Mouse (Mus musculus) left cerebral cortex, adult 8-10 months (tissue): ENCODE data around the gene Dgki. TPM values are rescaled to one million over a fixed set of nuclear protein-coding genes. Genes with fewer than 3 reads are reported as not detected.
A peak's percentile ranks its signal among the peaks of the same experiment; 100 is the strongest.

Source experiments
- DNase-seq, 2 experiments: peaks; one replicate each; pipeline ENCODE4 v3.0.0; 2022; ENCODE audit warnings: low spot score in 2 of 2
- total RNA-seq, 4 experiments: library from RNA; stranded (reverse); gene quantifications; 2 replicates each; pipeline ENCODE4 v1.2.4; 2022

Gene Dgki
- total RNA-seq, 4 experiments from 2014 or later: 88.8 to 107 (median 95.6) TPM

GRCm38 (mm10) chr6:37028300-37028699, 271.7 kb downstream of the Dgki start:
- no peak for DNase-seq

DNA sequence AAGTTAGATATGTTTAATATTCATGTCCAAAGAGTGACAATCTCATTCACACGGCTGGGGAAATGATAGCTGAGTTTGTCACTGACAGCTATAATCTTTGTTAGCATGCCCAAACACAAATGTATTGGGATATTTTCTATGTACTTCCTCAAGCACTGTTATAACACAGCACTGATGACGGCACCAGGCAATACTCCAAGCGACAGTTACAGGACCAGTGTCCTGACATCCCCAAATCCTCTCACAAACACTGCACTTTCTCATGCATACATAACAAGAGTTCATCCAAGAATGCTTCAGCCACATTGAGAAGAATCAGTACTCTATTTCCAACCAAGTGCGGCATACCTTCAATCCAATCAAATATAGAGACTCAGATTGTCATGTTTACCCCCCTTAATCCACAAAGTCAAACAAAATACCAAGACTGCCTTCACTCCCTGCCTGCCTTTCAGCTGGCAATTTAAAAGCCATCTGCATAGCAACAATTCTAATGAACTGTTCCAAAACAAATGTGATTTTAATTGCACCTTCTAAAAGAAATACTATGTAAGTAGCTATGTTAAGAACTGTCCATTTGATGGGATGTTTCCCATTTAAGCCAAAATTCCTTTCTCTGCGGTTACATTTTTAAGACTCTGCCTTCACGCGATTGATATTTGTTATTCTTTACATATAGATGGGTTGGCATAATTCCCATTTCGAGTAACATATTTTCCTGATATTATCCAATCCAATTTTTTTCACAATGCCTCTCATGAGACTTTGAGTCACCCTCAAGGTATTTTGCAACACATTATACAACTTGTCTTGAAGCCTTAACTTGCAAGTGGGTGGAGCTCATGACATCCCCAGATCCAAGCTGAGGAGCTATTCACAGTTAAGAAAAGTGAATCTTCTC, 273.4 kb downstream of the Dgki start:
- no peak for DNase-seq

GRCm38 (mm10) chr6:37016046-37016445, 283.9 kb downstream of the Dgki start:
- no peak for DNase-seq

DNA sequence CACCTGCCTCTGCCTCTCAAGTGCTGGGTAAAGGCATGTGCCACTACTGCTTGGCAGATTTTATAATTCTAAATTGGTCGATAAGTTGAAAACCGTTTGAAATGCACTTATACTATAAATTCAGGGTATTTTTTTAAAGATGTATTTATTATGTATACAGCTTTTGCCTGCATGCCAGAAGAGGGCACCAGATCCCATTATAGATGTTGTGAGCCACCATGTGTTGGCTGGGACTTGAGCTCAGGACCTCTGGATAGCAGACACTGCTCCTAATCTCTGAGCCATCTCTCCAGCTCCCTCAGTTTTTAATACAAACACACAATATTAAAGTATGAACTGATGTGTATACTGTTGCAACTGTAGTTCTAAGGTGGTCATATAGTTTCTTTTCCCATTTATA, 288.4 kb downstream of the Dgki start:
- DNase-seq: no peak

DNA sequence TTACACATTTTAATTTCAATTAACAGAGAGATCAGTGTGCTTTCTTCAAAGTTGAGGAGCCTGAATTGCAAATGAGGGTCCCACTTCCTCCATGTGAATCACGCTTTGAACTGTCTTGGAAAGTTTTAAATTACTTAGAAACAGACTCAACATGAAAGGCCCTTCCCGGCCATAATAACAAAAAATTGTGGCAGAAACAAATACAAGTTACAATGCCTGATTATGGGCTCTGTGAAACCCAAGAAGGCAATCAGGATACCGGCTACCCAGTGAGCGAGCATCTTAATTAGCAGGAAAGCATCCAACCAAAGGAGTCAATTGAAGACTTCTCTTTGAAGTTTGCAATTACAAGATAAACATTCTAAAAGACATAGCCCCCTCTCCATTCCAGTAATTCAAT, 292.4 kb downstream of the Dgki start:
- no peak for DNase-seq

- DNase-seq: no peak
Measured at GRCm38 (mm10) chr6:37004914-37005313, 295.1 kb downstream of the Dgki start.

- no peak for DNase-seq
Measured at GRCm38 (mm10) chr6:37003235-37003634, 296.7 kb downstream of the Dgki start.

DNA sequence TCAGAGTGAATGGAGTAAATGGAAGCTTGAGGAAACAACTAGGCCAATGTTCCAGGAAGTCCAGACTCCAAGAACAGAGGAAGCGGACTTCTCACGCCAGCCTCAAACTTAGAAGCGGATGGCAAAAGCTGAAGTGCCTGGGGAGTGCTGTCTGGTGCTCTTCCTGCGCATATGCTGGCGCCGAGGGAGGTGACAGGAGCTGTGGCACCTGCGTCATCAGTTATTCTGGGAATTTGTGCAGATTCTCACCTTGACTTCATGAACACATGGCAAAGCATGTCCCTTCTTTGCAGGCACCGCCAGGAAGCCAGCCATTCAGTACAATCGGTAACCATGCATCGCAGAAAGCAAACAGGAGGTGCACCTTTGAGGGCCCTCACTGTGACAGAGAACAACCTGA, 301.0 kb downstream of the Dgki start:
- peak in 1 of 2 experiments; percentile 42 for DNase-seq

DNA sequence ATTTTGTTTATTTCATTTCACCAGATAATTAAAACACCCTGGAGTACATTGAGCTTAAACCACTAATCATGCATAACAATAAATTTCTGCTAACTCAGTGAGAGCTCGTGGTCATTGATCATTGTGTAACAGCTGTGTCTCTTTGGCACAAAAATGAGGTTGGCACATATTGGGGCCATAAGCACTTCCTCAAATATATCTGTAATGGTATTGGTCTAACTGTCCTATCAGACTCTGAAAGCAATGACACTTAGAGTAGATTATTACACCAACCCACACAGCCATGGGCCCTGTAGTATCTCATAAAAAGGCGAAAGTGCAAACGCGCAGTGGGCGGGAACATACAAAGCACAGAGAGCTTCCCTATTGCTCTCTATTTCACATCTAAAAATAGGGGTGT, 305.7 kb downstream of the Dgki start:
- DNase-seq: no peak

DNA sequence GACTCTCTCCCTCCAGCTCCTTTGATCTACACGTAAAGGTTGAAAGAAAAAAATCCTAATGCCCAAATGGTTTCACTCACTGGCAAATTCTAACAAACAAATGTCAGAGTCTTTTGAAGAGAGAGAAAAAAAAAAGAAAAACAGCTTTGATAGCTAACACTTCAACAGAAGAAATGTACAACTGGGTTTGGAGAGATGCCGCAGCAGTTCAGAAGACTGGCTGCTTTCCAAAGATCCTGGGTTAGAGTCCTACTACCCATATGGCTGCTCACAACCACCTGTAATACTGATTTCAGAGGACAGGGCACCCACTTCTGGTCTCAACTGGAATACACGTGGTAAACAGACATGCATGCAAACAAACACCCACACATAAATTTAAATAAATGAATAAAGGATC, 309.8 kb downstream of the Dgki start:
- no peak for DNase-seq

DNA sequence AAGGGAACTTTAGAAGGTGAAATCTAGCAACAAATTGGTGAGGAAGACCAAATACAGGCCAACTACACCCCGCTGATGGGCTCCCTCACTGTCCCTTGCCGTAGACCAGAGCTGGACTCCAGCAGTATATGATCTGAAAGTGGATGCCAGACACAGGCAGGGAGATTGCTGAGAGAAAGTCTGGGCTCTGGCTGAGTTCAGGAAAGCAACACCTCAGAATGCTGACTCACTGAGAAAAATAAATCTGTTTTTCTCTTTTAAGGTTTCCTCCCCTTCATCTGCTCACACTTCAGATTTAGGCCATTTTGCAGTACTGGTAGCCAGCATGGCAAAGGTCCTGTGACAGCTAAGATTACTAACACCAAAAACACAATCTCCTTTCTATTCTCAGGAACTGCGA, 311.2 kb downstream of the Dgki start:
- no peak for DNase-seq

DNA sequence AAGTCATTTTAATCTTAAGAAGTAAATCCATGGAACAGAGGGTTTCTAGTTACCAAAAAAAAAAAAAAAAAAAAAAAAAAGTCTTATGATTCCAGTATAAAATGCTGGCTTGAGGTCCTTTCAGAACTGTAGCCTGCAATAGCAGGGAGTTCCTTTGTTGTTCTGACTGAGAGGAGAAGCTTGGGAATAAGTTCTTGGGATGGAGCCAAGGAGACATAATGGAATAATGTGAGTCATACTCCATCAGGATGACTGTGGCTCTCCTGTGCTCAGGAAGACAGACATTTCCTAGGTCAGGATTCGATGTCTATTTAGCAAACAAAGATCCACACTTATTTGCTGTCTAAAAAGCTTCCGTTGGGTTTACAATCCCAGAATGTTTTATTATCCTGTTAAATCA, 318.3 kb downstream of the Dgki start:
- DNase-seq: no peak

- no peak for DNase-seq
Measured at GRCm38 (mm10) chr6:36980475-36980874, 319.5 kb downstream of the Dgki start.

DNA sequence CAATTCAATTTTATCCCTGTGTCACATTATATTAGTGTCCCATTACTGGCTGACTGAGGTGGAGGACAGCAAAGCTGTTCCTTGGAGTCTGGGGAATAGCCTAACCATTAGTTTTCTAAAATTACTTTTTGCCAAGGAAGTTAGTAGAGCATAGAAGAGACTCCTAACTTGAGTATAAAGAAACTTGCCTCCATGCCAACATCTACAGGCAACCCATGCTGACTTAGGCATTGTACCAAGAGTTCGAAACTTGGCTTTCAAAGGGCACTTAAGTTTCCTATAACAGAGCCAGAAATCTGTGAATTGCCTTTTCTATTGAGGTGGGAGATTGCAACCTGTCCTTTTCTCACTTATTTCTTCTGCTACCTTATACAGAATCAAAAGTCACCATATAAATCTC, 321.8 kb downstream of the Dgki start:
- no peak for DNase-seq

DNA sequence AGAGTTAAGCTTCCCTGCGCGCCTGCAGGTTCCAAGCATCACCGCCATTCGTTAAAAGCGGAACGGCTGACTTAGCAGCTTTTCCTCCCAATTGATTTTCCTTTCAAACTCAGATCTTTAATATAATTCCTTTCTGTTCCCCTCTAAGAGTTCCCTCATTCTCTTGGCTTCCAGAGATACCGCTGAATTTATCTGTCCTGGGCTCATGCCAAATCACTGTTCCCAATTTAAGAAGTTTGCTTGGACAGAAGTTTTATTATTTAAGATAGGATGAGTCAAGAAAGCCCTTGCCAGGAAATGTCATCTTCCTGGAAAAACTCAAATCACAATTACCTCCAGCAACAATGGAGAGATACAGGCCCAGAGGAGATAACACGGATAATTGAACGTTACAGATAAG, 326.9 kb downstream of the Dgki start:
- DNase-seq: no peak

DNA sequence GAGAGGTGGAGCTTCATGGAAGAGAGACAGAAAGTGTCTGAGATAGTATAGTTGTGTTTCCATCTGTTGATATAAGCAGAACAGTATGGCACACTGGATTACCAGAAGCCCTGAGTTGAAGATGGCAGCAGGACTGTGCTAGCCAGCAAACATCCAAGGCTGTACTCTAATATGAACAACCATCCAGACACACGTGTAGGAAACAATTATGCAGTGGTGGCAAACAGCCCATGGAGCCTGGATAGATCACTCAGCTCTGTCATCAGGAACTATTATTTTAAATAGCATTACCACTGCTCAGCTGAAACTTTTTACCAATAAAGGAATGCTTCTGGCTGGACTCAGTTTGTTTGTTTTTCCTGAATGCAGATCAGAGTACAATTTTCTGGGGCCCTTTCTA, 327.5 kb downstream of the Dgki start:
- DNase-seq: no peak

GRCm38 (mm10) chr6:36969249-36969885, 330.6 kb downstream of the Dgki start:
- no peak for DNase-seq

DNA sequence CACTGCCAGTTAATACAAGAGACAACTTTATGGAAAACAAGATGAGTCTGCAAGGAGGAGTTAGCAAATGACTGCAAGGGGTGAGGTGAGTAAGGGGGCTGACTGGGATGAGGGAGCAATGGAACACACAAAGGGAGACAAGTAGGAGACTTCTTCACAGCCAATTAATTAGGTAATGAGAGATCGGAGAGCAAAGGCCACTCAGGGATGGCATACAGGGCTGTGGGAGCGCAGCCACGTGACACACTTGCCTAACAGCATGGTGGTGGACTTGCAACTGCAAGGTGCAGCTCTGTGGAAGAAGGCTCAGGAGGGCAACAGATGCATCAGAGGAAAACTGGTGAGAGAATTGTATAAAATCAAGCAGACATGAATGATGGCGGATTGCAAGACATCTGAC, 339.3 kb downstream of the Dgki start:
- no peak for DNase-seq

DNA sequence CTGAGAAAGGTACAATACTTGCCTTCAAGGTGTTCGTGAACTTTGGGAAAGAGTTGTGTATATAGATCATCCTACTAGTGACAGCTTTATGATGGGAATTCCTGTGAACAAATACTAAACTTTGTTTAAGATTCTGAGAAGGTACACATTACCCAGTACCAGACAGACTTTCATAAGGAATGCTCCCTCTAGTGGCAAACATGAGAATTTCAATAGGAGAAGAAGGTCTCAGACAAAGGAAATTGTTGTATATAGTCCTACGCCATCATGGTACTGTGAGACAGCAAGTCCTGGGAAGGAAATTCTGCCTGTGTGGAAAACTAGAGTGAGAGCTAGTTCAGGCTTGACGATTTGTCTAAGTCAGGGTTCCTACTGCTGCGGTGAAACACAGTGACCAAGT, 344.7 kb downstream of the Dgki start:
- no peak for DNase-seq

DNA sequence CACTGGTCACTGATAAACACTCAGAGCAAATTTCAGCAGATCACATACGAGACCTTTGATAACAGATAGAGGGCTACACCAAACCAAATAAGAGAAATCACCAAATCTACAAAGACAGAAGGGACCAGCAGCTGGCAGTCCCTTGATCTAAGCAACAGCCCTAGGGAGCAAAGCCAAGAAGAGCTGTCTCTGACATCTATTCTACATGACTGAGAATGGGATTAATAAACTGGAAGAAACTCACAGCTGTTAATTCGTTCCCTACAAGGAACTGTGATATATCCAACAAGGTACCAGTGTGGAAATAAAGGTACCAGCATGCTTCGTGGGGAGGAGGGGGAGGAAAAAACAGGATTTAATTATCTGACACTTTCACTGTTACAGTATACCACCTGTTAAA, 349.3 kb downstream of the Dgki start:
- DNase-seq: no peak

DNA sequence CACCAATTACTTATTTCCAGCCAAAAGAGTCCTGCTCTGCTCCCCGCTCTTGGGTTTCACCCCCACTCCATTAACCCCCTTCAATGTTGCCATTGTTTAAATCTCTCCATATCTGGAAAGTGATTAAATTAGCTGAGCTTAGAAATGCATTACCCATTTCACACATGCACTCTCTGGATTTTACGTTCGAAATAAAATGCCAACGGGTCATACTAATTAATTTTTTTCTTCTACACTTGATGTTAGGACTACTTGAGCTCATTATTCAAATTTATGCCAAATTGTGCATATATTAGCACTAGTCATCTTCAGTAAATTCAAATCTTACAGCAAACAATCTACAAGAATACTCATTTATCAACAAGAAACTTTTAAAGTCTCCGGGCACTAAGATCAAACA, 352.1 kb downstream of the Dgki start:
- no peak for DNase-seq

DNA sequence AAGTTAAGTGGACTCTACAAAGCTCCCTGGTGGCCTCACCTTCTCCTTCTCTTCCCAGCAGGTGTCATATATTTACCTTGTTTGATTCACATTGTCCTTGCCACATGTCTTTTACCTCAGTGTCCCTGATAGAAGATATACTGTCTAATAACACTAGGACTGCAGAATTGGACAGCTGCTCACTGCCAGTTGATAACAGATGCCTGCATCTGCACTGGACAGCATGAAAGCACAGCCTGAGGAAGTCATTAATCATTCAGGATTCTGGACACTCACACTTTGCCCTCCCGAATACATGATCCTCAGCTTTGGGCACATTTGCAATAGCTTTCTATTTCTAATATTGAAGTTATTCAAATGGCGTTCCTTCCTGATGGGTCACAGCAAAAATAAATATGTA, 362.5 kb downstream of the Dgki start:
- no peak for DNase-seq

DNA sequence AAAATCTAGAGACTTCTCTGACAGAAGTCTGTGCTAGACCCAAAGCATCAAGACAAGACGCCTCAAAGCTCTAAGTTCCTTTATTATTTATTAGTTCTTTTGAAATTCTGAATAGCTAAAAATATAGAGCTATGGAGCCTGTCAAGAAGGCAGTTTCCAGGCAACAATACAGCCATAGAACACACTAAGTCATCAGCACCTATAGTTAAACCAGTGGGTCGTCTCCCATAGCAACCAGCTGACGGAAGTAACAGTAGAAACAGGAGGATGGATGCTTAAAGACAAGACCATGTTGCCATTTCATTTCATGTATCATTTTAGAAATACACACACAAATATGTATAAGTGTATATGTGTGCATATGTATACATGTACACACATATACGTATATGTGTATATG, 363.2 kb downstream of the Dgki start:
- no peak for DNase-seq
